Mouse (Mus musculus): ENCODE measurements at regions not wholly inside any gene's neighbourhood (a gene's known extent, or its start where the extent isn't known, plus 50 kb on each side); places are given as distances from the start of the nearest gene placed in this dataset.

DNA sequence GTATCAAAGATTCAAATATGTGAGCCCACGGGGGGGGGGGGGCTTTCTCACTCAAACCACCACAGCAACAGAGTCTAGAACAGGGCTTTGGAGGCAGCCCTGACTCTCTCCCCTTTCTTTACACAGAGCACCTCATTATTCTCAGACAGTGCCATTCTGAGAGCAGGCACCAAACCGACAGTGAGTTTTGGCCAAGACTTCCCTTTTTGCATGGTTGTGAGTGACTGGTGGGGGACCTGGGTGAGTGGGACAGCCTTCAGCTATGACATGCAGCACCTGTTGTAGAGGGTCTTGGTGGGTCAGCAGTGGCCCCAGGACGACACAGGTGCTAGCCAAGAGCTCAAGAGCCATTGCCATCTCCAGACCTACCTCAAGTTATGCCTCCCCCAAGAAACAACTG lies 168.8 kb downstream of the Bcl2l11 start:
- no peak for TF ChIP-seq CTCF (IDR thresholded peaks at IDR 0.05; ENCODE audit: low read depth)
- TF ChIP-seq EP300 (IDR thresholded peaks at IDR 0.05; ENCODE audit: low read depth), result no peak
